In genomic region chr4:57434705-57435360, GRCm38 (mm10) we compare ENCODE assay signal across 8 mouse cellular contexts. TPM values are rescaled to one million over a fixed set of nuclear protein-coding genes. Genes with fewer than 3 reads are reported as not detected.
DNase-seq lines count a peak whose midpoint lies in the region; ATAC-seq lines count a peak whose summit lies in the region.

No protein-coding gene starts in this region.

- peak overlapping the region; percentile 73 for H3K9ac ChIP-seq in hindbrain, embryonic 12.5 days
- H3K9ac ChIP-seq in midbrain, embryonic 11.5 days (ENCODE audit: low read length) = peak overlapping the region; percentile 64; the same call in 1 of the 2 replicates

- H3K9me3 ChIP-seq in hindbrain, embryonic 12.5 days (replicated peaks) = no peaks in the 10 kb centered on the region
- no peaks in the 10 kb centered on the region for H3K9me3 ChIP-seq in midbrain, embryonic 11.5 days (ENCODE audit: control insufficient read depth, low read length)

- WGBS in hindbrain, embryonic 12.5 days = 15% methylated on average over 19 of the region's 19 CpGs
- 26% methylated on average over 19 of the region's 19 CpGs for WGBS in midbrain, embryonic 11.5 days

- H3K36me3 ChIP-seq in hindbrain, embryonic 12.5 days = no peaks in the 10 kb centered on the region
- H3K36me3 ChIP-seq in midbrain, embryonic 11.5 days (ENCODE audit: control insufficient read depth, insufficient read depth, low read length) = no peaks in the 10 kb centered on the region

- ATAC-seq in hindbrain, embryonic 12.5 days (ENCODE audit: low FRiP score) = peak; percentile 41
- ATAC-seq in midbrain, embryonic 11.5 days (ENCODE audit: low FRiP score) = peak; percentile 39

- H3K4me2 ChIP-seq in hindbrain, embryonic 12.5 days (replicated peaks) = peak overlapping the region; percentile 94
- peak overlapping the region; percentile 99 for H3K4me2 ChIP-seq in midbrain, embryonic 11.5 days

- intact Hi-C loops in left cerebral cortex, postnatal 14 days (cut with DNase I) = loop anchor here (5.0 kb wide), 1 partner anchor 132 kb away; the partner anchor contains the start of gene Pakap
- intact Hi-C loops in left cerebral cortex, postnatal 10 days (cut with DNase I) = no loop called here

- H3K4me3 ChIP-seq in hindbrain, embryonic 12.5 days = peak overlapping the region; percentile 65
- H3K4me3 ChIP-seq in midbrain, embryonic 11.5 days (ENCODE audit: low read depth, low read length) = peak overlapping the region; percentile 64

- H3K4me1 ChIP-seq in hindbrain, embryonic 12.5 days = peaks cover 14% of the 10 kb centered on the region
- no peaks in the 10 kb centered on the region for H3K4me1 ChIP-seq in midbrain, embryonic 11.5 days (ENCODE audit: control insufficient read depth, insufficient read depth, low read length)

- H3K27me3 ChIP-seq in hindbrain, embryonic 12.5 days = peaks cover 31% of the 10 kb centered on the region
- H3K27me3 ChIP-seq in midbrain, embryonic 11.5 days (ENCODE audit: control insufficient read depth, insufficient read depth, low read length) = peaks cover 20% of the 10 kb centered on the region

- DNase-seq in left cerebral cortex, postnatal 14 days (ENCODE audit: low spot score in 2 of 2) = peak; percentile 12 to 25
- no peak for DNase-seq in left cerebral cortex, postnatal 10 days (ENCODE audit: extremely low spot score in 1 of 2, low spot score in 2 of 2)
- peak; percentile 27 to 48 for DNase-seq in cerebellum, postnatal 25 days
- peak; percentile 89 for DNase-seq in midbrain, embryonic 11.5 days (ENCODE audit: low spot score, missing footprints)
- DNase-seq in urinary bladder, postnatal 4 days (ENCODE audit: low spot score in 2 of 2) = no peak
- DNase-seq in kidney, postnatal 4 days = no peak
- DNase-seq in gastrocnemius, adult 18-20 months (ENCODE audit: low spot score) = no peak

- peak overlapping the region; percentile 13; the same call in 1 of the 2 replicates for H3K27ac ChIP-seq in hindbrain, embryonic 12.5 days
- no peak overlapping the region for H3K27ac ChIP-seq in midbrain, embryonic 11.5 days (ENCODE audit: low read depth, low read length)

RNA-seq across cellular contexts. Expression of gene Palm2, which starts 0.8 kb away (rescaled TPM):
- 10 to 100 TPM; 61.6 to 70.7 TPM for total RNA-seq in left cerebral cortex, postnatal 14 days (2021)
- 10 to 100 TPM; 72.9 to 73.2 TPM for total RNA-seq in left cerebral cortex, postnatal 10 days (2021)
- 6.0 and 6.4 TPM in 2 replicates for polyA plus RNA-seq in hindbrain, embryonic 12.5 days (2016; fragmentation: Nextera tagmentation; extraction: Ambion mirVana)
- 2.5 and 4.3 TPM in 2 replicates for polyA plus RNA-seq in midbrain, embryonic 11.5 days (2014; fragmentation: Nextera tagmentation; extraction: Ambion mirVana)
- total RNA-seq in gastrocnemius, adult 18-20 months (2021) = under 1 TPM in 1 of 2 experiments, not detected in 1; 0.27 TPM

Comparison
In these comparisons a context has a peak if more than half of its experiments do, and no peak if none do; other contexts are left out.
1. DNase-seq: peak in left cerebral cortex, postnatal 14 days (2 of 2), cerebellum, postnatal 25 days (2 of 2) and midbrain, embryonic 11.5 days (single experiment); none in left cerebral cortex, postnatal 10 days (0 of 2), urinary bladder, postnatal 4 days (0 of 2), kidney, postnatal 4 days (0 of 2) and gastrocnemius, adult 18-20 months (single experiment).
2. RNA of gene Palm2, which starts 0.8 kb away (total RNA-seq): 72.9 to 73.2 TPM in left cerebral cortex, postnatal 10 days and 61.6 to 70.7 TPM in left cerebral cortex, postnatal 14 days; 0.27 TPM in gastrocnemius, adult 18-20 months; every median in the first group is over 10 times any median in the second.